Mouse (Mus musculus) hindbrain, embryonic 11.5 days (tissue): Measurements from ENCODE around the gene Ralgps2. TPM values are rescaled to one million over a fixed set of nuclear protein-coding genes. Genes with fewer than 3 reads are reported as not detected.
A peak's percentile ranks its signal among the peaks of the same experiment; 100 is the strongest.

Experiments used
- ATAC-seq: fragments of 200-750 bp; cut with Nextera tagmentation; 2 replicates; pipeline ENCODE4 v1.8.0; 2017; ENCODE audit warnings: mild to moderate bottlenecking, moderate TSS enrichment, moderate library complexity; ENCODE audit not compliant: low FRiP score
- DNase-seq: peaks from one replicate; pipeline ENCODE4 v3.0.0-alpha.2; 2015; ENCODE audit warnings: low spot score
- H3K27ac ChIP-seq: fragments of 300-500 bp; sonication (generic); 2 replicates; pipeline ENCODE4 v1.5.1; 2014; ENCODE audit warnings: mild to moderate bottlenecking, low read depth, low read length
- H3K27me3 ChIP-seq: fragments of 300-500 bp; sonication (generic); 2 replicates; pipeline ENCODE4 v1.6.1; 2014; ENCODE audit warnings: mild to moderate bottlenecking, low read length, moderate library complexity, mixed read lengths; ENCODE audit not compliant: control insufficient read depth, insufficient read depth
- H3K36me3 ChIP-seq: fragments of 300-500 bp; sonication (generic); 2 replicates; pipeline ENCODE4 v1.6.1; 2014; ENCODE audit warnings: mild to moderate bottlenecking, low read length, moderate library complexity, mixed read lengths; ENCODE audit not compliant: control insufficient read depth, insufficient read depth
- H3K4me1 ChIP-seq: fragments of 300-500 bp; sonication (generic); replicated peaks from 2 replicates; pipeline ENCODE4 v1.6.1; 2014; ENCODE audit warnings: low read length, mixed read lengths; ENCODE audit not compliant: control insufficient read depth, insufficient read depth
- H3K4me2 ChIP-seq: fragments of 300-500 bp; sonication (generic); replicated peaks from 2 replicates; pipeline ENCODE4 v1.6.1; 2014; ENCODE audit warnings: mild to moderate bottlenecking, low read depth, low read length
- H3K4me3 ChIP-seq: fragments of 300-500 bp; sonication (generic); 2 replicates; pipeline ENCODE4 v1.5.1; 2014; ENCODE audit warnings: low read depth, low read length
- H3K9ac ChIP-seq: fragments of 300-500 bp; sonication (generic); 2 replicates; pipeline ENCODE4 v1.6.1; 2014; ENCODE audit warnings: low read depth, low read length
- H3K9me3 ChIP-seq: fragments of 300-500 bp; sonication (generic); 2 replicates; pipeline ENCODE4 v1.6.1; 2016; ENCODE audit warnings: low read length; ENCODE audit not compliant: control insufficient read depth
- WGBS: fragments of 180-500 bp; shearing (Covaris S2); extraction: QIAGEN DNeasy Blood & Tissue Kit; methylation state at CpG from one replicate; pipeline ENCODE4 v1.1.7; 2014; 5-methylcytosine and 5-hydroxymethylcytosine counted together
- polyA plus RNA-seq: library from polyadenylated mRNA; unstranded; fragments of >200 nt; fragmentation: Nextera tagmentation; extraction: Ambion mirVana; gene quantifications from 2 replicates; pipeline ENCODE4 v1.2.1, GENCODE M21; 2014

Ralgps2 gene
- polyA plus RNA-seq, 1 experiment from 2014 or later, result 103 TPM

DNA sequence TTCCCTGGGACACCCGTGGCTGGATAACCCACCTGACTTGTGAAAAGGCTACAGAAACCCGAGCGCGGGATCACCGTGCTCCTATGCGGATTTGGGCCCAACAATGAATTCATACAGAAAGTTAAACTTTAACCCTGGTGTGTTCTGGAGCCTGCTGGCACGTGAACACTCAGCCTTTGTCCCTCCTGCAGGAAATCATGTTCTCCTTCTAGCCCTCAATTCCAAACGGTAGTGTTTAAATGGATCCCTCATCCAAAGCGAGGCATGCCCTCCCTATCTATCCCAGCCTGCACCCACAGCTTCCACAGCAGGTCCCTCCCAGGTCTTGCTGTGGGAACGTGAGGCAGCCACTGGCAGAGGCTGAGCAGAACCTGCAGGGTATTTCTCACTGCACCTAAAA is 131.1 kb downstream of the Ralgps2 start:
- ATAC-seq, result no peak
- 45% methylated on average over 10 of the region's 10 CpGs for WGBS
- Histone ChIP-seq H3K9me3 (no peaks in the 10 kb centered on the region), H3K27me3 (no peaks in the 10 kb centered on the region), H3K4me1 (no peaks in the 10 kb centered on the region), H3K27ac (no peak overlapping the region), H3K9ac (no peak overlapping the region), H3K36me3 (no peaks in the 10 kb centered on the region), H3K4me3 (no peak overlapping the region), H3K4me2 (no peak overlapping the region)
- no peak for DNase-seq

- no peak for ATAC-seq
- Histone ChIP-seq H3K4me3 (no peak overlapping the region), H3K9me3 (no peaks in the 10 kb centered on the region), H3K9ac (no peak overlapping the region), H3K4me1 (no peaks in the 10 kb centered on the region), H3K27me3 (no peaks in the 10 kb centered on the region), H3K36me3 (no peaks in the 10 kb centered on the region), H3K4me2 (no peak overlapping the region), H3K27ac (no peak overlapping the region)
- no peak for DNase-seq
- WGBS, result 72% methylated on average over 6 of the region's 6 CpGs
Observed at GRCm38 (mm10) chr1:156801276-156801675, 138.2 kb downstream of the Ralgps2 start.

DNA sequence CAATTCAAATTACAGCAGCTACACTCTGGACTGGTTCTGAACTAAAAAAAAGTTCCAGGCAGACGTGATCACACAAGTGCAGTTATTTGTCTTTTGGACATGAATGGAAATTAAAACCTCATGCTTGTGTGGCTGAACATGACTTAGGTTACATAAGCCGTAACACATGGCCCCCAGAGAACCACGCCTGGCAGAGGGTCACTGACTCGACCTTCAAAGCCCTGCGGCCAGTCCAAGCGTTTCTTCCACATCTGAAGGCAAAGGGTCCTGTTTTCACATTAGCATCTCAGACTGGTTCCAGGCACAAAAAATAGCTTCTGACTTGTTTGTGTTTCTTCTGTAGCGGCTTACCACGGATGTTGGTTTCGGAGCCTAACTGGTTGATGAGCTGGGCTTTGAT is 143.2 kb downstream of the Ralgps2 start:
- no peaks in the 10 kb centered on the region for H3K27me3 ChIP-seq
- H3K36me3 ChIP-seq, result no peaks in the 10 kb centered on the region
- H3K4me1 ChIP-seq, result no peaks in the 10 kb centered on the region
- ATAC-seq (no peak), DNase-seq (no peak)
- no peak overlapping the region for H3K27ac ChIP-seq
- H3K4me3 ChIP-seq, result no peak overlapping the region
- no peak overlapping the region for H3K4me2 ChIP-seq
- WGBS, result 56% methylated on average over 9 of the region's 9 CpGs
- H3K9ac ChIP-seq, result no peak overlapping the region
- no peaks in the 10 kb centered on the region for H3K9me3 ChIP-seq

GRCm38 (mm10) chr1:156789844-156790490 is 149.5 kb downstream of the Ralgps2 start:
- Histone ChIP-seq H3K4me3 (no peak overlapping the region), H3K9ac (peak overlapping the region; percentile 20; the same call in 1 of the 2 replicates), H3K27me3 (no peaks in the 10 kb centered on the region), H3K36me3 (no peaks in the 10 kb centered on the region), H3K27ac (peak overlapping the region; percentile 77), H3K4me2 (no peak overlapping the region), H3K4me1 (peaks cover 4% of the 10 kb centered on the region; the same call in 1 of the 2 replicates), H3K9me3 (no peaks in the 10 kb centered on the region)
- peak; percentile 72 for ATAC-seq
- WGBS, result 5% methylated on average over 5 of the region's 5 CpGs
- DNase-seq, result peak; percentile 57

GRCm38 (mm10) chr1:156787164-156787863 is 152.1 kb downstream of the Ralgps2 start:
- Histone ChIP-seq H3K9ac (no peak overlapping the region), H3K36me3 (no peaks in the 10 kb centered on the region), H3K27me3 (no peaks in the 10 kb centered on the region), H3K27ac (peak overlapping the region; percentile 68), H3K4me1 (peaks cover 6% of the 10 kb centered on the region; the same call in 1 of the 2 replicates), H3K9me3 (no peaks in the 10 kb centered on the region), H3K4me3 (no peak overlapping the region), H3K4me2 (no peak overlapping the region)
- ATAC-seq (no peak), DNase-seq (peak; percentile 60)
- WGBS, result 16% methylated on average over 6 of the region's 6 CpGs

GRCm38 (mm10) chr1:156786074-156786473 is 153.4 kb downstream of the Ralgps2 start:
- ATAC-seq (no peak), DNase-seq (no peak)
- Histone ChIP-seq H3K9ac (no peak overlapping the region), H3K4me1 (peaks cover 15% of the 10 kb centered on the region), H3K9me3 (no peaks in the 10 kb centered on the region), H3K36me3 (no peaks in the 10 kb centered on the region), H3K27ac (no peak overlapping the region), H3K27me3 (no peaks in the 10 kb centered on the region), H3K4me3 (no peak overlapping the region), H3K4me2 (no peak overlapping the region)
- 81% methylated on average over 2 of the region's 2 CpGs for WGBS

DNA sequence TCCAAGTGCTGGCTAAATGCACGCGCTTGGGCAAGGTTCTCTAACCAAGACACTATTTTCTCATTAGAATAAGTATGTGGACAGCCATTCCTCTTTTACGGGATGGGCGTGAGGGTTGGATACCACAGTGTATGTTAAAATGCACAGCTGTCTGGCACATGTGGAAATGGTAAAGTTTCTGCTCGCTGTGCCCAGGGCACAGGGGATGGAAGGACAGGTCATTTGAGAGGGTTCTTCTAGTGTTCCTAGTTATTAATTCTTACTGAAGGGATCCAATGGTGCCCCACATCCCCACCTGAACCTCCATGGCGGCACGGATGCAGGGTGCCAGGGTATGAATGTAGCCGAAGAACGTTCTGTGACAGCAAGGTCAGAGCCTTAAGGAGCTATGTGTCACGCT is 154.5 kb downstream of the Ralgps2 start:
- Histone ChIP-seq H3K4me2 (no peak overlapping the region), H3K9ac (no peak overlapping the region), H3K4me1 (peaks cover 19% of the 10 kb centered on the region), H3K27me3 (no peaks in the 10 kb centered on the region), H3K36me3 (no peaks in the 10 kb centered on the region), H3K27ac (no peak overlapping the region), H3K4me3 (no peak overlapping the region), H3K9me3 (no peaks in the 10 kb centered on the region)
- DNase-seq, result no peak
- 84% methylated on average over 10 of the region's 10 CpGs for WGBS
- ATAC-seq, result no peak

DNA sequence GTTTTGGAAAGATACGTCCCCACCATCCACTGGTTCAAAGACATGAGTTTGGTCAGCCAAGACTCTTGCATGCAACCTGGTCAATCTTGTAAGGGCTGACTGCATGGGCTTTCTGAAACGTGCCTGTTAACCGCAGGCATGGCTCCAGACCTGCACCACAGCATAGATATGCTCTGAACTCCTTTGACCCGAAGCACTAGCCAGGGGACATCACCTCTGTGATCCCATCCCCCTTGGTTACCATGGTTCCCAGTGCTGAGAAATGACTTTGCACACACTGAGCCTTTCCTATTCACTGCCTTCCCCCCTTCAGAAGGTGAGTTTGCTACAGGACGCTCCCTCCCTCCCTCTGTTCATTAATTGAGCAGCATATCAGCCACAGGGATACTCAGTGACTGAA is 155.3 kb downstream of the Ralgps2 start:
- WGBS, result 35% methylated on average over 5 of the region's 5 CpGs
- no peak overlapping the region for H3K4me2 ChIP-seq
- H3K9me3 ChIP-seq, result no peaks in the 10 kb centered on the region
- no peak overlapping the region for H3K27ac ChIP-seq
- ATAC-seq, result no peak
- no peak overlapping the region for H3K4me3 ChIP-seq
- no peaks in the 10 kb centered on the region for H3K36me3 ChIP-seq
- no peak for DNase-seq
- no peaks in the 10 kb centered on the region for H3K27me3 ChIP-seq
- H3K9ac ChIP-seq, result no peak overlapping the region
- peaks cover 23% of the 10 kb centered on the region for H3K4me1 ChIP-seq
